Mouse (Mus musculus) adrenal gland, postnatal 14 days (tissue): ENCODE measurements around the gene Ccdc91. TPM values are rescaled to one million over a fixed set of nuclear protein-coding genes. Genes with fewer than 3 reads are reported as not detected.

Source experiments
- total RNA-seq: library from RNA; stranded (reverse); gene quantifications from 2 replicates; pipeline ENCODE4 v1.2.3, GENCODE M21; 2021

The Ccdc91 gene
- total RNA-seq, 1 experiment from 2014 or later = 35.3 TPM

Other genes with a start within 250 kb of the Ccdc91 start
- gene Pthlh, start 211.6 kb upstream of the Ccdc91 start, total RNA-seq = 0.56 and 1.1 TPM in 2 replicates